Mouse (Mus musculus): ENCODE measurements around the gene Atp2a2.

DNA sequence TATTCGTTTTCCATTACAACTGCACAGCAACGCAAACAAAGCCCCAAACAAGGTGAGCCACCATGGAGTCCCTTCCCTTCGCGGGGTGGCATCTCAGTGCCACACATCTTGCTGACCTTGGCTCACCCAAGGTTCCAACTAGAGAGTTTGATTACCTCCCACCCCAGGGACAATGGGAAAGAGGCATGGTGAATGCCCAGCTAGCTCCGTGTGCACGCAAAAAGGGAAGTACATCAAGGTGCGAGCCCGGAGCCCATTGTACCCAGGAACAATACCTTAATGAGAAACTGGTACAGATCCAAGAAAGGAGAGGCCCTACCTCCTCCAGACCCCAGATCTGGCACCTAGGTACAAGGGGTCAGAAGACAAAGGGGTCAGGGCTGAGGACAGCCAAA, 12.1 kb upstream of the Atp2a2 start:
- TF ChIP-seq GATA1 (IDR thresholded peaks at IDR 0.05; ENCODE audit: borderline replicate concordance, low read length) (no peak), FLI1 (IDR thresholded peaks at IDR 0.05; ENCODE audit: low read length) (no peak)

Measured in megakaryocyte, embryonic 14.5 days (primary cell).